ENCODE assay signal across 23 mouse cellular contexts in genomic region chr13:99741981-99742380, GRCm38 (mm10).
"Had no signal": no experiment of that assay in that cellular context is flagged by ENCODE, and none has a peak within 500 bp of the region (broad histone marks: within the 10 kb centered on the region; RNA-seq: fewer than 3 reads in every experiment).

No protein-coding gene starts in this region.

- H3K36me3 ChIP-seq: heart, embryonic 10.5 days; heart, embryonic 12.5 days; hindbrain, embryonic 13.5 days; hindbrain, embryonic 15.5 days; kidney, embryonic 15.5 days; limb, embryonic 13.5 days; limb, embryonic 15.5 days; liver, embryonic 12.5 days had no signal

- H3K4me3 ChIP-seq: heart, embryonic 10.5 days; heart, embryonic 12.5 days; hindbrain, embryonic 13.5 days; hindbrain, embryonic 15.5 days; kidney, embryonic 15.5 days; limb, embryonic 13.5 days; limb, embryonic 15.5 days; liver, embryonic 12.5 days had no signal

- H3K27me3 ChIP-seq: heart, embryonic 12.5 days; hindbrain, embryonic 13.5 days; hindbrain, embryonic 15.5 days; kidney, embryonic 15.5 days; limb, embryonic 13.5 days; limb, embryonic 15.5 days; liver, embryonic 12.5 days had no signal

- H3K9me3 ChIP-seq: heart, embryonic 10.5 days; heart, embryonic 12.5 days; hindbrain, embryonic 13.5 days; hindbrain, embryonic 15.5 days; kidney, embryonic 15.5 days; limb, embryonic 15.5 days; liver, embryonic 12.5 days had no signal

- ATAC-seq: hindbrain, postnatal 0 days; intestine, postnatal 0 days; liver, embryonic 12.5 days had no signal

- DNase-seq: gastrocnemius, postnatal 14 days; gastrocnemius, postnatal 36 days; heart, adult 18-20 months; heart, postnatal 10 days; kidney, adult 18-20 months; kidney, adult 9 months; kidney, postnatal 14 days; kidney, postnatal 36 days; layer of hippocampus, adult 9-11 months; layer of hippocampus, postnatal 36 days; left cerebral cortex, postnatal 4 days had no signal

- H3K27ac ChIP-seq: heart, embryonic 10.5 days; hindbrain, embryonic 13.5 days; hindbrain, embryonic 15.5 days; hindbrain, postnatal 0 days; kidney, embryonic 15.5 days; kidney, postnatal 0 days; limb, embryonic 13.5 days; limb, embryonic 15.5 days; liver, embryonic 12.5 days; liver, embryonic 14.5 days had no signal

- H3K4me2 ChIP-seq: heart, embryonic 12.5 days; hindbrain, embryonic 13.5 days; hindbrain, embryonic 15.5 days; kidney, embryonic 15.5 days; limb, embryonic 13.5 days; limb, embryonic 15.5 days; liver, embryonic 12.5 days had no signal

- H3K9ac ChIP-seq: heart, embryonic 12.5 days; hindbrain, embryonic 13.5 days; hindbrain, embryonic 15.5 days; kidney, embryonic 15.5 days; limb, embryonic 13.5 days; limb, embryonic 15.5 days; liver, embryonic 12.5 days; liver, embryonic 14.5 days had no signal
